Mouse (Mus musculus): Measurements from ENCODE around the gene Mob3a. TPM values are rescaled to one million over a fixed set of nuclear protein-coding genes. Genes with fewer than 3 reads are reported as not detected.

Mob3a gene
- polyA plus RNA-seq, 1 experiment = 261 TPM

DNA sequence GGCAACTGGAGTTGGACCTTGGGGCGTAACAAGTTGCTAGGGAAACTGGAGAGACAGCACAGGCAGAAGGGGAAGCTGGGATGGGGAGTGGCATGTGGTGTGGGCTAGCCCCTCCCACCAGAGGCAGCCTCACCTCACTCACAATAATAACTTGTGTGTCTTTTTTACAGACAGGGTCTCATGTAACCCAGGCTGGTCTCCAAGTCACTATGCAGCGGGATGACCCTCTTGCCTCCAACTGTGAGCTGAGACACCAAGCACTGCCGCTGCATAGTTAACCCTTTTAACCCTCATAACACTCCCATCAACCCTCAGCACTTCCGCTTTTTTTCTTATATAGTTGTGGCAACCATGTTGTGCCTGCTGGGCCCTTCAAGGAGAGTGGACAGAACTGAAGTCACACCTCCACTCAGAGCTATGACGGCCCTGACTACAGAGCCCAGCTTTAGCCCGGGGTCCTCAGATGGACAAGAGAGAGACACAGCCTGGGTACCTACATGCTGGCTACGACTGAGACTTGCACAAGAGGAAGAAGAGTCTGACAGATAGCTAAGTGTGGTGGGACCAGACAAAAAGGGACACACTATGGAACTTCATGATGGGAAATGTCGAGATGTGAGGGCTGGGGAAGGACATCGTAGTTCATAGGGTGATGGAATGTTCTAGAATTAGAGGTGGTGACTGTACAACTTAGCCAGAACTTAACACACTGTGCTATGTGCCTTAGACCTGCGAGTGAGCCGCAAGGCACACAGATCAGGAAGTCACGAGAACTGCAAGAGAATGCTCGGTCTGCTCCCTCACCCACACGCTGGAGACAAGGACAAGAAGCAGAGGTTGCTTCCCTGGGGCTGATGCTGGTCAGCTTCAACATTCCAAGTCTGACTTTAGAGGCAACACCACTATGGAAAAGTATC lies 9.3 kb downstream of the Mob3a start:
- TF ChIP-seq POLR2A (IDR thresholded peaks at IDR 0.05; ENCODE audit: control insufficient read depth, extremely low read depth, insufficient read depth, low read length, poor library complexity) (no peak), CTCF (IDR thresholded peaks at IDR 0.05; ENCODE audit: borderline replicate concordance, control insufficient read depth, extremely low read depth, insufficient read depth, low read length, poor library complexity) (no peak)
- Histone ChIP-seq H3K27me3 (ENCODE audit: control insufficient read depth, insufficient read depth, low read length) (no peaks in the 10 kb centered on the region), H3K4me1 (replicated peaks; ENCODE audit: control insufficient read depth, insufficient read depth, low read length) (peaks cover 60% of the 10 kb centered on the region), H3K36me3 (ENCODE audit: control insufficient read depth, insufficient read depth, low read length) (peaks cover 30% of the 10 kb centered on the region), H3K4me3 (ENCODE audit: control insufficient read depth, insufficient read depth, low read length) (peak overlapping the region; percentile 26), H3K27ac (ENCODE audit: control insufficient read depth, insufficient read depth, low read length) (peak overlapping the region; percentile 95)
- WGBS = 20% methylated on average over 14 of the region's 14 CpGs
- DNase-seq = peak; percentile 54

DNA sequence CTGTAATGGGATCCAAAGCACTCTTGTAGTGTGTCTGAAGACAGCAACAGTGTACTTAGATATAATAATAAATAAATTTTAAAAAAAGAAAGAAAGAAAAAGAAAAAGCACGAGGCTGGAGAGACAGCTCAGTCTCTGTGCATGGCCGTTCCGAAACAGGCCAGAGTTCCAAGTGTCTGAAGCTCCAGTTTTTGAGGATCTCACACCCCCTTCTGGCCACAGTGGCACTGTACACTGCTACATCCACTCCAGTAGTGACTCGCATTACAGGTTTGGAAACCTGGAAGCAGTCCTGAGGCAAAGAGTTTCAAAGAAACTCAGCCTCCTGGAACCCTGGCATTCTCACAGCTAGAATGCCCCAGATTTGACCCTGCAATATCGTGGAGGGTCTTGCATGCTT lies 13.9 kb downstream of the Mob3a start:
- DNase-seq = peak; percentile 75
- Histone ChIP-seq H3K27me3 (ENCODE audit: control insufficient read depth, insufficient read depth, low read length) (no peaks in the 10 kb centered on the region), H3K4me3 (ENCODE audit: control insufficient read depth, insufficient read depth, low read length) (no peak overlapping the region), H3K36me3 (ENCODE audit: control insufficient read depth, insufficient read depth, low read length) (peaks cover 58% of the 10 kb centered on the region), H3K4me1 (replicated peaks; ENCODE audit: control insufficient read depth, insufficient read depth, low read length) (peaks cover 34% of the 10 kb centered on the region), H3K27ac (ENCODE audit: control insufficient read depth, insufficient read depth, low read length) (no peak overlapping the region)
- WGBS = 62% methylated on average over 5 of the region's 5 CpGs
- peak; percentile 25; the same call in 1 of the 2 replicates for TF ChIP-seq CTCF (IDR thresholded peaks at IDR 0.05; ENCODE audit: borderline replicate concordance, control insufficient read depth, extremely low read depth, insufficient read depth, low read length, poor library complexity)
- TF ChIP-seq POLR2A (IDR thresholded peaks at IDR 0.05; ENCODE audit: control insufficient read depth, extremely low read depth, insufficient read depth, low read length, poor library complexity) = no peak

DNA sequence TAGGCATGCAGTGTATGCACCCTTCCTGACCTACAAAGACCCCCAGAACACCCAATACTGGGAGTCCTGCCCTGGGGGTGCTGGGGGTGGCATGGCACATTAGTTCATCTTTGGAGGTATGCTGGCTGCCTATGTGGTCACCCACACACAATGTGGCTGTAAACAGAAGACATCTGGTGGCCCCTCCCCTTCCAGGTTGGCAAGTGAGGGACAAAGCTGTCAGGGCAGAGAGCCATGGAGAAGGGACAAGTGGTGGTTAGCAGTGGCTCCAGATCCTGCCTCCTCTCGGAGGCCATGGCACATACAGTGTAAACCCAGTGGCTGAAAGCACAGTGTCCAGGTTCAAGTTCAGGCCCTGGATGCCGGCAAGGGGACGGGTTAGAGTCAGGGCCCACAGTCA lies 15.2 kb downstream of the Mob3a start:
- peaks cover 58% of the 10 kb centered on the region for H3K36me3 ChIP-seq (ENCODE audit: control insufficient read depth, insufficient read depth, low read length)
- no peak for TF ChIP-seq CTCF (IDR thresholded peaks at IDR 0.05; ENCODE audit: borderline replicate concordance, control insufficient read depth, extremely low read depth, insufficient read depth, low read length, poor library complexity)
- no peak for TF ChIP-seq POLR2A (IDR thresholded peaks at IDR 0.05; ENCODE audit: control insufficient read depth, extremely low read depth, insufficient read depth, low read length, poor library complexity)
- no peak overlapping the region for H3K27ac ChIP-seq (ENCODE audit: control insufficient read depth, insufficient read depth, low read length)
- H3K27me3 ChIP-seq (ENCODE audit: control insufficient read depth, insufficient read depth, low read length) = no peaks in the 10 kb centered on the region
- H3K4me3 ChIP-seq (ENCODE audit: control insufficient read depth, insufficient read depth, low read length) = no peak overlapping the region
- DNase-seq = no peak
- H3K4me1 ChIP-seq (replicated peaks; ENCODE audit: control insufficient read depth, insufficient read depth, low read length) = peaks cover 32% of the 10 kb centered on the region
- 82% methylated on average over 3 of the region's 3 CpGs for WGBS

DNA sequence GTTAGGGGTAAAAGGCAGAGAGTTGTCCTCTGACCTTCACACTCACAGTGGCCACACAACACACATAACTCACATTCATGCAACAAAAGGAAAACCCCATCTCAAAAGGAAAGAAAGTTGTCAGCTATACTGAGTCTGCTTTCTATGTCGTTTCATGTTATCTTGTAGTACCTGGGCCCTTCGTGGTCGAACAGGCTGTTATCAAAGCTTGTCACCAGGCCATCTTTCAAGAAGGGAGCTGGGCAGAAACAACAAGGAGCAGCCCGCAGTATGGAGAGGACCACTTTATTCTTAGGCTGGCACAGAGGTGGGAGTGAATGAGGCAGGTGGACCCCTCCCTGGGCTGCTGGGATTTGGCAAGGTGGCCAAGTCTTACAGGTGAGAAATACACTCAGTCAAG lies 16.8 kb downstream of the Mob3a start:
- peaks cover 45% of the 10 kb centered on the region for H3K36me3 ChIP-seq (ENCODE audit: control insufficient read depth, insufficient read depth, low read length)
- WGBS = 94% methylated on average over 4 of the region's 4 CpGs
- H3K27ac ChIP-seq (ENCODE audit: control insufficient read depth, insufficient read depth, low read length) = no peak overlapping the region

DNA sequence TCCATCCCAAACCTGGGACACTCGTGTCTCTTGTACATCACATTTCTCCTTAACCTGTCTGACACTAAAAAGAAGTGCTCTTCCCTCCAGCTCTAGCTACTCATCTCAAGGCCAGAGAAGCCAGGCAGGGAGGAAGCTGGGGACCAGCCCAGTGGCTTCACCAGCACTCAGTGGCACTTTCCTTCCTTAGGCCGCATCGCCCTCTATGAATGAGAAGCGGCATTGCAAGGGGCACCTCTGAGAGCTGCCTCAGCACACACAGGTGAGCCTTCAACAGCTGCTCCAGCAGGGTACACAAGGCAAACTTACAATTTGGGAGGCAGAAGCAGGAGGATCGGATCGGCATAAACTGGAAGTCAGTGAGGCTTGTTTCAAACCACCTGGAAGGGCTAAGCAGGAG lies 17.6 kb downstream of the Mob3a start:
- TF ChIP-seq CTCF (IDR thresholded peaks at IDR 0.05; ENCODE audit: borderline replicate concordance, control insufficient read depth, extremely low read depth, insufficient read depth, low read length, poor library complexity) (peak; percentile 89), POLR2A (IDR thresholded peaks at IDR 0.05; ENCODE audit: control insufficient read depth, extremely low read depth, insufficient read depth, low read length, poor library complexity) (no peak)
- Histone ChIP-seq H3K4me3 (ENCODE audit: control insufficient read depth, insufficient read depth, low read length) (no peak overlapping the region), H3K4me1 (replicated peaks; ENCODE audit: control insufficient read depth, insufficient read depth, low read length) (peaks cover 44% of the 10 kb centered on the region), H3K36me3 (ENCODE audit: control insufficient read depth, insufficient read depth, low read length) (peaks cover 37% of the 10 kb centered on the region), H3K27me3 (ENCODE audit: control insufficient read depth, insufficient read depth, low read length) (no peaks in the 10 kb centered on the region), H3K27ac (ENCODE audit: control insufficient read depth, insufficient read depth, low read length) (no peak overlapping the region)
- WGBS = 46% methylated on average over 6 of the region's 6 CpGs
- DNase-seq = peak; percentile 88

More for the DNA sequence above, 16.8 kb downstream of the Mob3a start:
- Histone ChIP-seq H3K4me1 (replicated peaks; ENCODE audit: control insufficient read depth, insufficient read depth, low read length) (peaks cover 36% of the 10 kb centered on the region), H3K4me3 (ENCODE audit: control insufficient read depth, insufficient read depth, low read length) (no peak overlapping the region), H3K27me3 (ENCODE audit: control insufficient read depth, insufficient read depth, low read length) (no peaks in the 10 kb centered on the region)
- TF ChIP-seq CTCF (IDR thresholded peaks at IDR 0.05; ENCODE audit: borderline replicate concordance, control insufficient read depth, extremely low read depth, insufficient read depth, low read length, poor library complexity) = no peak
- TF ChIP-seq POLR2A (IDR thresholded peaks at IDR 0.05; ENCODE audit: control insufficient read depth, extremely low read depth, insufficient read depth, low read length, poor library complexity) = no peak
- no peak for DNase-seq

DNA sequence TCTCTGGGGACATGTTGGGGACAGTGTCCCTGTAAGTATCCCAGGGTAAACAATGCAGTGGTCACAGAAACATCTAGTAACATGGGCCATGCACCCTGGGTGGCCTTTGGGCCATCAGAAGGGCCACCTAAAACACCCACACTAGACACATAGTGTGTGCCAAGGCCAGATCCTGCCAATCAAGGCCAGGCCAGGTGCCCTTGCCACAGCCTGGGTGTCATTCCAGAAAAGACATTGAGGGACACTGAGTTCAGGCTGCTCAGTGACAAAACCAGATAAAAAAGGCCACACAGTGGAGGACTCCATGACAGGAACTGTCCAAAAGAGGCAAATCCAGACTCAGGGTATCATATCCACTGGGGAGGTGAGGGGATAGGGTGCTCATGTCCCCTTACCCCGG lies 18.1 kb downstream of the Mob3a start:
- Histone ChIP-seq H3K4me3 (ENCODE audit: control insufficient read depth, insufficient read depth, low read length) (no peak overlapping the region), H3K27ac (ENCODE audit: control insufficient read depth, insufficient read depth, low read length) (no peak overlapping the region), H3K27me3 (ENCODE audit: control insufficient read depth, insufficient read depth, low read length) (no peaks in the 10 kb centered on the region), H3K36me3 (ENCODE audit: control insufficient read depth, insufficient read depth, low read length) (peaks cover 32% of the 10 kb centered on the region), H3K4me1 (replicated peaks; ENCODE audit: control insufficient read depth, insufficient read depth, low read length) (peaks cover 49% of the 10 kb centered on the region)
- 92% methylated on average over 1 of the region's 1 CpGs for WGBS
- no peak for DNase-seq
- TF ChIP-seq CTCF (IDR thresholded peaks at IDR 0.05; ENCODE audit: borderline replicate concordance, control insufficient read depth, extremely low read depth, insufficient read depth, low read length, poor library complexity) (no peak), POLR2A (IDR thresholded peaks at IDR 0.05; ENCODE audit: control insufficient read depth, extremely low read depth, insufficient read depth, low read length, poor library complexity) (no peak)
